Mouse (Mus musculus) ES-Bruce4 (cell line): ENCODE measurements around the gene Nuf2. TPM values are rescaled to one million over a fixed set of nuclear protein-coding genes. Genes with fewer than 3 reads are reported as not detected.
A peak's percentile ranks its signal among the peaks of the same experiment; 100 is the strongest.

ENCODE experiments used
- H3K27ac ChIP-seq: 2 replicates; pipeline ENCODE4 v1.5.1; 2012; ENCODE audit warnings: low read length, inconsistent platforms; ENCODE audit not compliant: insufficient read depth
- H3K27me3 ChIP-seq: 2 replicates; pipeline ENCODE4 v1.6.1; 2012; ENCODE audit warnings: mild to moderate bottlenecking, low read length, inconsistent platforms; ENCODE audit not compliant: control insufficient read depth, poor library complexity, insufficient read depth, severe bottlenecking
- H3K36me3 ChIP-seq: 2 replicates; pipeline ENCODE4 v1.6.1; 2012; ENCODE audit warnings: inconsistent platforms, mild to moderate bottlenecking, low read length, moderate library complexity; ENCODE audit not compliant: control insufficient read depth, poor library complexity, insufficient read depth, severe bottlenecking
- H3K4me1 ChIP-seq: one replicate; pipeline ENCODE4 v1.8.1; 2011; ENCODE audit warnings: low read length; ENCODE audit not compliant: control insufficient read depth, insufficient read depth
- H3K4me3 ChIP-seq: 2 replicates; pipeline ENCODE4 v1.5.1; 2011; ENCODE audit warnings: low read depth, mild to moderate bottlenecking, low read length
- H3K9ac ChIP-seq: 2 replicates; pipeline ENCODE4 v1.6.1; 2012; ENCODE audit warnings: low read depth, mild to moderate bottlenecking, inconsistent platforms; ENCODE audit not compliant: poor library complexity, severe bottlenecking
- H3K9me3 ChIP-seq: replicated peaks from 2 replicates; pipeline ENCODE4 v1.6.1; 2012; ENCODE audit warnings: mild to moderate bottlenecking, low read length, inconsistent platforms; ENCODE audit not compliant: control insufficient read depth, poor library complexity, insufficient read depth, severe bottlenecking
- CTCF ChIP-seq: IDR thresholded peaks from one replicate; pipeline ENCODE4 v1.8.1; 2011; ENCODE audit warnings: low read depth, low read length
- EP300 ChIP-seq: IDR thresholded peaks from 2 replicates; pipeline ENCODE4 v1.6.1; 2011; ENCODE audit warnings: low read depth, low read length; ENCODE audit not compliant: insufficient read depth
- POLR2A ChIP-seq: IDR thresholded peaks from one replicate; pipeline ENCODE4 v1.8.1; 2011; ENCODE audit warnings: low read length; ENCODE audit not compliant: insufficient read depth
- polyA plus RNA-seq: library from polyadenylated mRNA; stranded (reverse); fragments of >200 nt; gene quantifications from 2 replicates; pipeline ENCODE4 v1.2.4, GENCODE M21; 2011; ENCODE audit warnings: low read depth; ENCODE audit not compliant: missing spikeins, insufficient read depth, insufficient read length

Gene Nuf2
- 56.3 and 58.3 TPM in 2 replicates for polyA plus RNA-seq

DNA sequence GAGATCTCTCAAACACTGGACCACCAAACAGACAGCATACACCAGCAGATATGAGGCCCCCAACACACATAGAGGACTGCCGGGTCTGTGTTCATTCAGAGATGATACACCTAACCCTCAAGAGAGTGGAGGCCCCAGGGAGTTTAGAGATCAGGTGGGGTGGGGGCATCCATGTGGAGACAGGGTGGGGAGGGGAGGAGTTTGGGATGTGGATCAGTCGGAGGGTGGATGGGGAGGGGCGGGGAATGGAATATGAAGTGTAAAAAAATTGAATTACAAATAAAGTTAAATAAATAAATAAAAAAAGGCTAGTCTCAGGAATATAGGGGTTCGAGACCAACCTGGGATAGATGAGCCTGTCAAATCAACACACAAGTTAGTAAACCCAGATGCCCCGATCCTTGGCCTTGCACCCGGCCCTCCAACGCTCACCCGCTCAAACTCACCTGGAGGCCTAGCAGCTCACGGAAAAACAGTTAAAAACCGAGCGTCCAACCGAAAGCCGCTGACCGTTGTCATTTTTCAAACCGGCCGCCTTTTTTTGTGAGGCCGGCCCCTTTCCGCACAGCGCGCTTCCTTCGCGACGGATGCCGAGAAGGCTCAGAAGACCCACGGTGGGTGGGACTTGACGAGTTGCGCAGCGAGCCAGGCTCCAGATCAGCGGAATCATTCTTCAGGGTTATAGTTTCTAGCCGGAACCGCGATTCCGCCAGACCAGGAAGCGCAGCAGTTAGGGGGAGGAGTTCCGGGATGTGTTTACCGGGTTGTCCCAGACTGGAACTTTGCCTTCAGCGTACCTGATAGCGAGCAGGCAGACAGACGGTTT, at the start of gene Nuf2:
TSS of gene Nuf2 (minus strand) at position 589 of the 826 bp plus-strand sequence.
- H3K9me3 ChIP-seq: peaks cover 6% of the 10 kb centered on the region
- no peaks in the 10 kb centered on the region for H3K4me1 ChIP-seq
- H3K36me3 ChIP-seq: peaks cover 9% of the 10 kb centered on the region
- H3K27me3 ChIP-seq: no peaks in the 10 kb centered on the region
- TF ChIP-seq POLR2A (peak; percentile 82), EP300 (0 out of 2 replicates have a peak, but pooled peaks have one; percentile 4), CTCF (no peak)
- peak within 1 kb of the TSS; percentile 98 for H3K4me3 ChIP-seq
- peak within 1 kb of the TSS; percentile 86 for H3K9ac ChIP-seq
- peak within 1 kb of the TSS; percentile 52 for H3K27ac ChIP-seq

DNA sequence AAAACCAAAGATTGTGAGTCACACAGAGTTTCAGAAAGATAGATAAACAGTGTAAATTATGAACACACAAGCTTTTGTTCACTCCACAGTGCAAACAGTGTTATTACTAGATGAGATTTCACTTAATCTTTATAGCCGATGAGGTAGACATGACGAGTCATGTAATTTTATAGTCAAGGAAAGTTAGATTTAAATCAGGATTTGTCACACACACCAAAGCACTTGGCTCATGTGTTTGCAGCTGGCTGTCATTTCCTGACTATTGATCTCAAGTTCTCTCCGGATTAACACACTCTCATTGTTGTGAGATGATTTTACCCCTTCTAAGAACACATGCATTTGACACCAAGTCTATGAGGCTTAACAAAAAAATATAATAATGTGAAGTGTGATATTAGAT, 48.3 kb upstream of the Nuf2 start:
- no peak for TF ChIP-seq EP300
- no peak for TF ChIP-seq POLR2A
- TF ChIP-seq CTCF: no peak
- Histone ChIP-seq H3K27ac (no peak overlapping the region), H3K36me3 (no peaks in the 10 kb centered on the region), H3K4me3 (no peak overlapping the region), H3K9me3 (no peaks in the 10 kb centered on the region), H3K4me1 (no peaks in the 10 kb centered on the region), H3K27me3 (no peaks in the 10 kb centered on the region), H3K9ac (no peak overlapping the region)

GRCm38 (mm10) chr1:169574136-169574535, 42.9 kb upstream of the Nuf2 start:
- no peak overlapping the region for H3K4me3 ChIP-seq
- H3K9me3 ChIP-seq: no peaks in the 10 kb centered on the region
- no peak overlapping the region for H3K9ac ChIP-seq
- H3K4me1 ChIP-seq: no peaks in the 10 kb centered on the region
- H3K27ac ChIP-seq: no peak overlapping the region
- no peaks in the 10 kb centered on the region for H3K36me3 ChIP-seq
- no peaks in the 10 kb centered on the region for H3K27me3 ChIP-seq
- no peak for TF ChIP-seq POLR2A
- TF ChIP-seq CTCF: no peak
- TF ChIP-seq EP300: no peak

DNA sequence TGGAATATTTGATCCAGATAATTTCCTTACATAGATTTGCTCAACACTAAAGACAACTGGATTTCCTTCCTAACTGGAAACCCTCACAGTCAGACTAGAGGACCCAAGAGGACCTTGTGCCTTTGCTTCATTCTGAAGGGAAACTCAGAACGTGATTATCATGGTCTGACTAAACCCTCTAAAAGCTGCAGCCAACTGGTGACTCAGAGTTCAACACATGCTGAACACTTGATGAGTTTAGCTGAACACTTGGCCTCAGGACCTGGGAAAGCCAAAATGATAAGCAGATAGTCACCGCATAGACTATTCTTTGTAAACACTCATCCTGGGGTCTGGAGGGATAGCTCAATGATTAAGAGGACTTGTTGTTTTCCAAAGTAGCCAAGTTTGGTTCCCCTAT, 24.4 kb upstream of the Nuf2 start:
- Histone ChIP-seq H3K36me3 (no peaks in the 10 kb centered on the region), H3K9ac (no peak overlapping the region), H3K4me1 (no peaks in the 10 kb centered on the region), H3K27ac (no peak overlapping the region), H3K4me3 (no peak overlapping the region), H3K9me3 (no peaks in the 10 kb centered on the region), H3K27me3 (no peaks in the 10 kb centered on the region)
- TF ChIP-seq POLR2A: no peak
- TF ChIP-seq EP300: no peak
- no peak for TF ChIP-seq CTCF

DNA sequence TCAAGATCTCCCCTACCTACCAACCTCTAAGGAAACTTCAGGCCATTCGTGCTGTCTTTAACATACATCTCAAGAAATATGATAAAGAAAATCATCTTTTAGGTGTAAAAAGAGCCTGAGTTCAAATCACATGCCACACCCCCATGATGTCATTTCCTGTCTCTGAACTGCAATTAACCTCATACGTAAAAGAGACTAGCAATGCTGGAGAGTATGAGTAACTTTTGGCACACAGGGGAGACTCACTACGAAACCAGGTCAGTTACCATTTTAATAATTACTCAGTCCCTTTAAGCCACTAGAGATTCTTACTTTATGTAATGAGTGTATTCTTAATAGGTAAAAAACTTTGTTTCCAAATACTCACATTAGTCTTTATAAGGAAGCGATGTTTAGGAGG, 23.8 kb upstream of the Nuf2 start:
- Histone ChIP-seq H3K36me3 (no peaks in the 10 kb centered on the region), H3K4me1 (no peaks in the 10 kb centered on the region), H3K27ac (no peak overlapping the region), H3K9ac (no peak overlapping the region), H3K9me3 (no peaks in the 10 kb centered on the region), H3K4me3 (no peak overlapping the region), H3K27me3 (no peaks in the 10 kb centered on the region)
- TF ChIP-seq CTCF: no peak
- TF ChIP-seq EP300: no peak
- no peak for TF ChIP-seq POLR2A

- no peaks in the 10 kb centered on the region for H3K36me3 ChIP-seq
- no peak overlapping the region for H3K27ac ChIP-seq
- TF ChIP-seq EP300 (no peak), CTCF (no peak), POLR2A (no peak)
- no peak overlapping the region for H3K4me3 ChIP-seq
- no peaks in the 10 kb centered on the region for H3K27me3 ChIP-seq
- no peak overlapping the region for H3K9ac ChIP-seq
- no peaks in the 10 kb centered on the region for H3K4me1 ChIP-seq
- H3K9me3 ChIP-seq: 0 out of 2 replicates have a peak, but pooled peaks cover 3% of the 10 kb centered on the region
Observed at GRCm38 (mm10) chr1:169553446-169553845, 22.2 kb upstream of the Nuf2 start.
